Mouse (Mus musculus) MN1 (cell line): ENCODE data around the gene Srgap3.

Experiments used
- DNase-seq: peaks from one replicate; pipeline ENCODE4 v3.0.0-alpha.2; 2016; ENCODE audit warnings: low spot score

Srgap3 gene

DNA sequence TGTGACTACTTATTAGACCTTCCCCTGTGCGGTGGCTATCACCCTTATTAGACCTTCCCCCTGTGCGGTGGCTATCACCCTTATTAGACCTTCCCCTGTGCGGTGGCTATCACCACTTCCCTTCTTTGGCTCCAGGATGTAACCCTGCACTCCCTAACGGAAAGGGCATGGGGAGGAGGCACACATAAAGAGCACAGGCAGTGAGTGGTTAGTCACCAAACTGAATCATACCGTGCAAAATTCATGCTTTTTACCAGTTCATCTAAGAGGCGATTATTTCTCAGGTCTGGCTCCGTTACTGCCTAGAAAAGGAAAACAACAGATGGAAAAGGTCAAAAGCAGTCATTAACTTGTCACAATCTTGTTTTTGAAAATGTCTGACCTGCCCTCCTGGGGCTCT is 260.6 kb downstream of the Srgap3 start:
- no peak for DNase-seq

DNA sequence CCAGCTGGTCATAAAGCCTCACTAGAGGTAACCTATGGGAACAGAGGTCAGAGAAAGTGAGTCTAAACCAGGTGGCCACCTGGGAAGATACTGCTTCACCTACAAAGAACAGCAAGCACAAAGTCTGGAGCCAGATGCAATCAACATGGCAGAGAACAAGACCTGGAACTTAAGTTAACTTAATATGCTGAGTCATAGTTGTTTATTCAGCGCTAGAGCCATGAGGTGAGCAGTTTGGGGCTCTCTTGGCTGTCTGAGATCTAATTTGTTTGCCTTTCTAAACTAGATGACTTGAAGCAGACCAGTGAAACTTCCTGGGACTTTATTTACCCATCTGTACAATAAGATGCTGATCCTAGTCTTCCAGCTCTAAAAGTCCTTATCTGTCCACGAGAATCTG is 263.0 kb downstream of the Srgap3 start:
- DNase-seq = peak; percentile 7
